Mouse (Mus musculus) megakaryocyte-erythroid progenitor cell, adult 5-6 weeks (primary cell): Measurements from ENCODE around the gene Pde4d. TPM values are rescaled to one million over a fixed set of nuclear protein-coding genes. Genes with fewer than 3 reads are reported as not detected.

Source experiments
- ATAC-seq: replicated peaks from 2 replicates; pipeline ENCODE4 v1.8.0; 2016; ENCODE audit warnings: mild to moderate bottlenecking, inconsistent platforms; ENCODE audit not compliant: severe bottlenecking, poor library complexity, low FRiP score, low TSS enrichment
- total RNA-seq, 2 experiments: library from RNA; stranded (forward) in 1 of 2; stranded (reverse) in 1 of 2; fragments of 200-1000, 215-1000 nt in 1 of 2; fragments of >200 nt in 1 of 2; fragmentation: Nextera tagmentation in 1 of 2; gene quantifications; 2 replicates each; pipeline ENCODE4 v1.2.3; 2014 to 2017

Gene Pde4d
- total RNA-seq, 2 experiments from 2014 or later: 52.9 to 108 TPM

DNA sequence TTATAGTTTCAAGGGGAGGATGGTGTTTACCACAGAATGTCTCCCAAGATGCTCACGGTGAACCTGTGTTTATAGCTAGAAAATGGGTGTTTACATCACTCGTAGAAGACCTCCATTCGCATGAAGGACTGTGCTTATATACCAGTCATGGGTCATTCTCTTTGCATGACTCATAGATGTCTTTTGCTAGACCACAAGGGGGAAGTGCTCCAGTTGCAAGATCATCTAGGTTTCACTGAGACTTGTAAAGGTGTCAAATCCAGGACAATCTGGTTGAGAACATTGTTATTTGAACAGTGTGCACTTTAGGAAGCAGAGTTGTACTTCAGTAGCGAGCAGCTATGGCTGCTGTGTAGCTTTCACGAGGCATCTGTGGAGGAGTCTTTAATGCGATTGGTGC lies 35.3 kb downstream of the Pde4d start:
- no peak for ATAC-seq

- ATAC-seq: no peak
Measured at GRCm38 (mm10) chr13:108487066-108487465, 37.3 kb downstream of the Pde4d start.

DNA sequence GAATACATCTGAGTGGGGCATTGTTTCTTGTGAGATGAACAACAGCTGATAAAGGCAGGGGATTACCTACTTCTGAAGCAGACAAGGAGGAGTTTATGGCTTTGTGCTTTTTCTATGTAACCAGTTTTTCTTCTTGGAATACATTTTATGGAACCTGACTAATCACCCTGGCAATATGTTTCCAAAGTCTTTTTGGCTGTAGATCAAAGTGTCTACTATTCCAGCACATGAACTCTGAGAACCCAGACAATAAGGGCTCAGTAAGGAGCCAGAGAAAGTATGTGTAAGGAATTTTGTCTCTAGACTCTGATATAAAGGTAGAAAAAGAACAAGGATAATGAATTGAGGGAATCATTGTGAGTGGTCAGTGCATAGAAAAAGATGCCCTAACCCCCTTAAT lies 40.1 kb downstream of the Pde4d start:
- no peak for ATAC-seq

DNA sequence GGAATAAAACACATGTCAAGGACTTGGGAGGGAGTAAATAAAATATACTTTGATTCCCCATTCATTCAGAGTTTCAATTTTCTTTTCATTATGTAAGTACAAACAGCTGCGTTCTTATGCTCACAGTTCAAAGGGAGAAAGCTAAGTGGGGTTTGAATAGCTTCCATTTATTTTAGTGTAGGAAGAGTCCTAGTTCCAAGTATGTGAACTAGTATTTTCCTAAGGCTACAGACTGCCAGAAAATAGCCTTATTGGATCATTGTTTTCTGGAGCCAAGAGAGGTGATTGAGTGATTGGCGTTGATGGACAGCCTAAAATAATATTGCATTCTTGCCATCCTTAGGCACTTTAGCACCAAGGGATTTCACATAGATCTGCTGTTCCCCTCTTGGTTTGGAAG lies 41.1 kb downstream of the Pde4d start:
- no peak for ATAC-seq

GRCm38 (mm10) chr13:108492886-108493285 lies 43.1 kb downstream of the Pde4d start:
- ATAC-seq: no peak

DNA sequence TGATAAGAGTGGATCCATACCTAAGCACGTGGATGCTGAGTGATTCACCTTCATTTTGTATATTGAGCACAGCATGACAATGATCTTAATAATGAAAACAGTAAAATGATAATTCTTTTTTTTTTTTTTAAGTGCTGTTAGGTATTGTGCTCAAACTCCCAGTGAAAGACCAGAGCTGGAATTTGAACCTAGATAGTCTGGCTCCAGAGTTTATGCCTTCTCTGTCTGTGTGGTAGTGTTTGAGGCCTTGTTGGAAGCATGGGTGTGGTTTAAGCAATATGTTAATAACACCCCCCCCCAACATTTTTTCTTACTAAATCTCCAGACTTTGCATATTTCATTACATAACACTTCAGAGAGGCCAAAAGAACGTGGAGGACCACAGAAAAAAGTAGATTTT lies 44.6 kb downstream of the Pde4d start:
- no peak for ATAC-seq

DNA sequence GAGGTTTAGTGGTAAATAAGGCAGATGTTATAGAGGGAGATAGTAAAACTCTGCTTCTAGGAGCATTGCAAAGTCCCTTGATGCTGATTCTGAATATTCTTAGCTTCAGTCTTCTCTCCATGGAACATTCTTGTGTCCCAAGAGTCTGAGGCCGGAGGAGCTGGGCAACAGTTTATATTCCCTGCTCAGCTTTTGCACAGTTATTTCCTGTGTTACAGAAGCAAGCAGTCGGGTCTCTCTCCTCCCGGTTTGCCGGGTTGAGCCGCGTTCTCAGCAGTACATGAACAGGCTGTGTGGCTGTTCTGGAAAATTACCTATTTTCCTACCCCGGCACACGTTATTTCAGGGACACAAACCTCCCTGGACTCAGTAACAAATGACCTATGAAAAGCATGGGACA lies 48.0 kb downstream of the Pde4d start:
- ATAC-seq: no peak

GRCm38 (mm10) chr13:108498247-108498743 lies 48.5 kb downstream of the Pde4d start:
- ATAC-seq: no peak; the same call in 1 of the 2 replicates

DNA sequence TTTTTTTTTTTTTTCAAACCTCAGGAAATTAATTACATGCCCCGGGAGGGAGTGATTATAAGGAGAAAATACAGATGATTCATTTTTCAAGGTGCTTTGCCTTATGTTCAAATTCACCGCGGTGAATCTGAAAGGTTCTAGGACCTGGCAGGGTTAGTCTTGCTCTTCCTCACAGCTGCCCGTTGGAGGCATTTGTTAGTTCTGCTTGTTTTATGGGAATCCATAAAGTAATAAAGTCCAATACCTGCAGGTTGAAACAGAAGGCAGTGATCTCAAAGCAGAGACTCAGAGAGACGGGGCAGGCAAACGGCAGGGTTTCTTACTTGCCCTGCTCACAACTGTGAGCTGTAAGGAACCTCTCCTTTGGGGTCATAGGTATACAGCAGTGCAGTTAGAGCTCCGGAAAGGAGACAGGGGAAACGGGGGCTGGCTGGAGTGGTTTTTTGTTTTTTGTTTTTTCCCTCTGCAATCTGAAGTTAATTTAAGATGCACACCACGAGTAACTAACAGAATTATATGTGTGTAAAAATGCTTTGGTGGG lies 49.1 kb downstream of the Pde4d start:
- ATAC-seq: no peak

GRCm38 (mm10) chr13:108501386-108501785 lies 51.6 kb downstream of the Pde4d start:
- no peak for ATAC-seq

DNA sequence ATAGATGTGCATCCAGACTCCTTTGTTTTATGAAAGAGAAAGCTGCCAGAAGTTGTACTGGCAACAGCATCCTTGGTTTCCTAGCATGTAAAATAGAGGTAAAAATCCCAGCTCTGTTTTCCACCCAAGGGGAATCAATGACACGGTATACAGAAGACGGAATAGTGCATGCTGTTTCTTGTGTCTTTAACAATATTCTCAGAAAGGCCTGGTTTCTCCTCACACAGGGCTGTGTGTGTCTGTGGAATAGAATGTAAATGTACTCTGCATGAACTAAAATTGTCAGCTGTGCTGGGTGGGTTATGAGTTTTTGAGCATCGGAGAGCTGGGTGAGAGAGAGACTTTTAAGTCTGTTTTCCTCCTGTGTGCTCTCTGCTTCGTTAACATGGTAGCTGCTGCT lies 74.8 kb downstream of the Pde4d start:
- ATAC-seq: no peak

- no peak for ATAC-seq
Measured at GRCm38 (mm10) chr13:108524969-108525368, 75.2 kb downstream of the Pde4d start.

DNA sequence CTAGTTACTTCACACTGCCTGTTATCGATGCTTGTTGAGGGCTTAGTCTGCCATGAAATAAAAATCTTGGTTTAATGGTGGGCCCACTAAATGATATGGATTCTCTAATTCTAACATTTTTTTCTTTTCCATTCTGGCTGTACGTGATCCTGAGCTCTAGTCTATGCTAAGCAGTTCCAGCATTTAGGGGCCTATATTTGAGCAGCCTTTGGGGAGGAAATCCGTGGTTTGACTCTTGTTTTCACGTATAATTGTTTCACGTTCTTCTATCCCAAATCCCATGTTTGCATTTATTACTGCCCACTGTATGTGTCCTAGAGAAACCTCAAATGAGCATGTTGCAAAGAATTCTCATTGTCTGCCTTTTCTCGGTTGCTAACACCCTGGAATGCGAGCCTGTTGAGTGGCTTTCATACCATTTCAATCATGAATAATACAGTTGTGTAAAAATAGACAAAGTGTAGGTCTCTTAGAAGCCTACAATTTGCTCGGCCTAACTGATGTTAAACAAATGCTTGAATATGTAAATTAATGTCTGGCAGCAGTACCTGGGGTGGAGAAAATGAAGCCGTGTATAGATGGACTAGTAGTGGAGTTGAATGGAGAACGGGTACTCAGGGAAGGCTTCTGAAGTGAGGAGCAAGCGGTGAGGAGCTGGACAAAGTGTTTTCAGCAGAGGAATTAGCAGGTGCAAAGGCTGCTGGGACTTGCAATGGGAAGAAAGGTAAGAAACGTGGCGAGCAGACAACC lies 76.7 kb downstream of the Pde4d start:
- no peak for ATAC-seq

- peak; percentile 59; the same call in 1 of the 2 replicates for ATAC-seq
Measured at GRCm38 (mm10) chr13:108527090-108527770, 77.5 kb downstream of the Pde4d start.

DNA sequence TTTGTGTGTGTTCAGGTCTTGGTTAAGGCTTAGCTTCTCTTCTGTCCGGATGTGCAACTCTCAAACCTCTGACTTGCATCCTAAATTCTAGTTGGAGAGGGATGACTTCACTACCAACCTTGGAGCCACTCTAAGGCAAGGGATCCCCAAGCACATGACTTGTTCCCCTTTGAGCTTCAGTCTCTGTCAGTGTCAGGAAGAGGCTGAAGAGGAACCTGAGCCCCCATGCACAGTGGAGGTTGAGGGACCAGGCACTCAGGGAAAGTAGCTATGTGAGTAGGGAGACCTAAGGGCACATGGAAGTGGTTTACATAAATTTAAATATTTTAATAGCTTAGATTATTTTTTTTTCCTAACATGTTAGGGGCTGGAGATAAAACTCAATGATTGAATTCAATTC lies 78.6 kb downstream of the Pde4d start:
- no peak for ATAC-seq

GRCm38 (mm10) chr13:108532875-108533274 lies 83.1 kb downstream of the Pde4d start:
- ATAC-seq: no peak

- no peak for ATAC-seq
Measured at GRCm38 (mm10) chr13:108536436-108536835, 86.7 kb downstream of the Pde4d start.

DNA sequence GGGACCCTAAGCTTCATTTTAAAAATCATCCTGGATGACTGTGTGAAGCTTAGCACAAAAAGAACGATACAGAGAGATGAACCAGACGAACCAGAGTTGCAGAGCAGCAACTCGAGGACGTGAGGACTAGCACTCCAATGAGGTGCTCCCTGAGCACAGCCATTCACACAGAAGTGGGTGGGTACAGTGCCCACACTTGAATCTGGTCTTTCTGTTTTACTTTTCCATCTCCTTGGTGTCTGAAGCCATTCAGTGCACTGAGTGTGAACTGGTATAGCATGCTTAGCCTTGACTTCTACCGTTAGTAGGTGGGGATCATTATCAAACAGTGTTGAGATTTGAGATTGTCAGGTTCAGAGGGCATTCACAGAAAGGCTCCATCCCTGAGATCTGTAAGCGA lies 87.2 kb downstream of the Pde4d start:
- no peak for ATAC-seq

DNA sequence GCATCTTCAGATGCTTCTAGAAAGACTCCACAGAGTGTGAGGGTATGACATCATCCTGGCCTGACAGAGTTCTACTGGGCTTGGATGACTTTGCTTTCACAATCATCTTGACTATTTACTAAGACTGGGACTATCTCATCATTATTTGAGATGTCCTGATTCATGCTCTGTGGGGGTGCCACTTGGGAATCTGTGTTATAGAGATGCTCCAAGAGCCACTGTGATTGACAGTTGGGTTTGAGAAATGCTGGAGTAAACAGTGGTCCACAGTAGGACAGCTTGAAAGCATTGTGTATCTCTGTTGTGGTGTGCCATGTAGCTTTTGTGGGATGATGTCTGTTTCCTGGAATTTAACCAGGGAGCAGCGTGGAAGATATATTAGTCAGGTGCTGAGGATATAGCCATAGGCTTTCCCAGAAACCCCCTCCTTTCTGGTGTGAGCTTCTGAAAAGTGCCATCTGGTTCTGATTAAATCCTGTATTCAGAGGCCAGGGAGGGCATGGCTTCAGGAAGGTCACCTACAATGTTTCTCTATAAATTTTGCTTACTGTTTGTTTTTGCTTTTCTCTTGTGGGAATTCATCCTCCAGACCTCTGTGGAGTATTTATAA lies 89.1 kb downstream of the Pde4d start:
- no peak for ATAC-seq

DNA sequence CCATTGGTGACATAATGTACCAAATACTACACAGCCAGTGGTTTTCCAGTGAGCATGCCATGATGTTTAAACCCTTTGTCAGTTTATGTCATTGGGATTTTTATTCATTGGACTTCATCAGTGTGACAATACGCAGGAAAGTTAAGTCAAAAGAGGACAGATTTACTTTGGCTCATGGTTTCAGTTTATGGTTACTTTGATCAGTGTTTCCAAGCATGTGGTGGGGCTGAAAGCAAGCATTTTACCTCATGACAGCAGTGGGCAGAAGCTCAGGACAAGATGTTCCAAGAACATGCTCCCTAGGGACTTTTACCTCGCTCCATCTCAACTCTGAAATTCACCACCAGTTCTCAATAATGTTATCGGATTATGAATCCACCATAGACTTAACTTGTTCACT lies 91.7 kb downstream of the Pde4d start:
- no peak for ATAC-seq
